Mouse (Mus musculus) lung, embryonic 14.5 days (tissue): Measurements from ENCODE around the gene Timm13. TPM values are rescaled to one million over a fixed set of nuclear protein-coding genes. Genes with fewer than 3 reads are reported as not detected.

Source experiments
- ATAC-seq: fragments of 200-750 bp; cut with Nextera tagmentation; 2 replicates; pipeline ENCODE4 v1.8.0; 2017; ENCODE audit warnings: mild to moderate bottlenecking, moderate TSS enrichment, moderate library complexity; ENCODE audit not compliant: insufficient read depth
- DNase-seq: peaks from one replicate; pipeline ENCODE4 v3.0.0-alpha.2; 2015
- H3K27ac ChIP-seq: fragments of 300-500 bp; sonication (generic); 2 replicates; pipeline ENCODE4 v1.5.1; 2014; ENCODE audit warnings: low read depth, mild to moderate bottlenecking, moderate library complexity
- H3K27me3 ChIP-seq: fragments of 300-500 bp; sonication (generic); 2 replicates; pipeline ENCODE4 v1.6.1; 2014; ENCODE audit warnings: low read length, control low read depth; ENCODE audit not compliant: insufficient read depth
- H3K36me3 ChIP-seq: fragments of 300-500 bp; sonication (generic); 2 replicates; pipeline ENCODE4 v1.6.1; 2014; ENCODE audit warnings: control low read depth; ENCODE audit not compliant: insufficient read depth
- H3K4me1 ChIP-seq: fragments of 300-500 bp; sonication (generic); 2 replicates; pipeline ENCODE4 v1.6.1; 2014; ENCODE audit warnings: antibody characterized with exemption, control low read depth; ENCODE audit not compliant: insufficient read depth
- H3K4me2 ChIP-seq: fragments of 300-500 bp; sonication (generic); 2 replicates; pipeline ENCODE4 v1.6.1; 2014; ENCODE audit warnings: mild to moderate bottlenecking
- H3K4me3 ChIP-seq: fragments of 300-500 bp; sonication (generic); 2 replicates; pipeline ENCODE4 v1.5.1; 2014; ENCODE audit warnings: low read depth, low read length
- H3K9ac ChIP-seq: fragments of 300-500 bp; sonication (generic); 2 replicates; pipeline ENCODE4 v1.6.1; 2014
- H3K9me3 ChIP-seq: fragments of 300-500 bp; sonication (generic); 2 replicates; pipeline ENCODE4 v1.6.1; 2016; ENCODE audit warnings: low read depth, low read length, control low read depth
- CTCF ChIP-seq: IDR thresholded peaks from 2 replicates; pipeline ENCODE4 v1.5.1; 2016; ENCODE audit warnings: antibody characterized with exemption, low read depth
- WGBS: fragments of 180-500 bp; shearing (Covaris S2); extraction: QIAGEN DNeasy Blood & Tissue Kit; methylation state at CpG from one replicate; pipeline ENCODE4 v1.1.7; 2014; 5-methylcytosine and 5-hydroxymethylcytosine counted together
- polyA plus RNA-seq: library from polyadenylated mRNA; unstranded; fragments of >200 nt; fragmentation: Nextera tagmentation; extraction: Ambion mirVana; gene quantifications from 2 replicates; pipeline ENCODE4 v1.2.1, GENCODE M21; 2014

Timm13 gene
- polyA plus RNA-seq, 1 experiment from 2014 or later = 321 TPM

DNA sequence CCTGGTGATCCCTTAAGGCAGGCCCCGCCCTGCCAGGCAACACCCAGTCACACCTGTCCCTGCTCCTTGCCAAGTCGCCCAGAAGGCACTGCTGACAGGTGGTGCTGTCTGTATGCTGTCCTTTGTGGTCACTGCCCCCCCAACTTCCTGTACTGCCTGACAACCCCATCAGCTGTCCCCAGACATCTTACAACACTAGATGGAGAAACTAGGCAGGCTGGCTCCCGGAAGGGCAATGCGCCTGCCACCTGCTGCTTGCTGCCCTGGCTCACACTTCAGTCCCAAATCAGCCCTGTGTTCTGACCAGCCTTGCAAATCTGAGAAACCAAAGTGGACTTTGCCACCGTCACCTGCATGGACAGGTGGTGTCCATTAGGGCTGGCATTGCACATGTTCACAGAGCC, 13.5 kb upstream of the Timm13 start:
- no peak overlapping the region for H3K9ac ChIP-seq
- H3K9me3 ChIP-seq = no peaks in the 10 kb centered on the region
- no peak overlapping the region for H3K27ac ChIP-seq
- 82% methylated on average over 5 of the region's 5 CpGs for WGBS
- no peak overlapping the region for H3K4me2 ChIP-seq
- peaks cover 53% of the 10 kb centered on the region for H3K36me3 ChIP-seq
- no peak for TF ChIP-seq CTCF
- no peak overlapping the region for H3K4me3 ChIP-seq
- H3K27me3 ChIP-seq = no peaks in the 10 kb centered on the region
- DNase-seq = no peak
- no peaks in the 10 kb centered on the region for H3K4me1 ChIP-seq
- no peak for ATAC-seq

DNA sequence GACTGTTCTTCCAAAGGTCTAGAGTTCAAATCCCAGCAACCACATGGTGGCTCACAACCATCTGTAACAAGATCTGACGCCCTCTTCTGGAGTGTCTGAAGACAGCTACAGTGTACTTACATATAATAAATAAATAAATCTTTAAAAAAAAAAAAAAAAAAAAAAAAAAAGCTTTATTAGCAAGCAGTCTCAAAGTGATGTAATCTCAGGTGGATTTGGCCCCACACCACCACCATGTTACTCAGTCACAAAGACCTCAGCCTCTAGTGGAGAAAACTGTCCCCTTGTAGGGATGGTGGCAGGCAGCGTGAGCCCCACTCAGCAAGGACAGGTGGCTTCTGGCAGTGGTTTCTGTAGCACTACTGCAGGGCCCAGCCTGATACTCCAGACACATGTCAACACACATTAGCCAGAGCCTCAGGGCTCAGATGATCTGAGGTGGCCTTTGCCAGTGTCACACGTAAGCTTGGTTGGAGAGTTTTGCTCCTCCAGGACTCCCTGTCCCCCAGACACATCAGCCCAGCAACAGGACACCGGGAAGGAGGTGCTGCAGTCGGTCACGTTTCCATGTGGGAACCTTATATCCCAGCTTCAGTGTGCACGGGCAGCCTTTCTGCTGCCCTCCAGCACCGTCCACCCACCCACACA, 12.7 kb upstream of the Timm13 start:
- Histone ChIP-seq H3K9ac (no peak overlapping the region), H3K27ac (no peak overlapping the region), H3K4me1 (no peaks in the 10 kb centered on the region), H3K27me3 (no peaks in the 10 kb centered on the region), H3K4me2 (no peak overlapping the region), H3K36me3 (peaks cover 61% of the 10 kb centered on the region), H3K9me3 (no peaks in the 10 kb centered on the region), H3K4me3 (no peak overlapping the region)
- DNase-seq (no peak), ATAC-seq (no peak)
- WGBS = 86% methylated on average over 7 of the region's 8 CpGs
- TF ChIP-seq CTCF = no peak

DNA sequence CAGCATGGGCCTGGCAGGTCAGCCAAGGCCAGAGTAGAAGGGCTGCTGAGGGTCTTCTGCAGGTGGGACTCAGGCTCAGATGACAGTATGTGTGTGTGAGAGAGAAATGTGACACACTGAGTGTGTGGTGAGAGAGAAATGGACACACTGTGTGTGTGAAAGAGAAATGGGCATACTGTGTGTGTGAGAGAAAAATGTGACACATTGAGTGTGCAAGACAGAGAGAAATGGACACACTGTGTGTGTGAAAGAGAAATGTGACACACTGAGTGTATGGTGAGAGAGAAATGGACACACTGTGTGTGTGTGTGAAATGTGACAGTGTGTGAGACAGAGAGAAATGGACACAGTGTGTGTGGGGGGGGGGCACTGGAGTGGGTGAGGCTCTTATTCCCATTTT, 11.1 kb upstream of the Timm13 start:
- no peak overlapping the region for H3K9ac ChIP-seq

DNA sequence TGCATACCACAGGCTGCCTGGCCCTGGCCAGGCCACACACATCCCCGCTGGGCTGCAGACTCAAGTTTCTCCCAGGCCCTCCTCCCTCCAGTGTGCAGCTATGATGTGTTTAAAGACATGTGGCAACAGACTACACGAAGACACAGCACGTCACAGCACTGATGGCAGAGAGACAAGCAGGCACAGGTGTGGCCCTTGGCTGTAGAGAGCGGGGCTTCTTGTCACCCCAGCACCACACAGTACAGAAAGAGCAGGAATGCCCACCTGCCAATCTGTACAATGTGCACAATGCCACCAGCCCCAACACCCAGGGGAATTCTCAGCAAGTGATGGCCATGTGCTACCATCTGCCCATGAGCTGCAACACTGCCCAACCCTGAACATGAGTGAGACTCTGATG, 10.6 kb upstream of the Timm13 start:
- Histone ChIP-seq H3K9me3 (no peaks in the 10 kb centered on the region), H3K4me3 (no peak overlapping the region)
- TF ChIP-seq CTCF = no peak

More for the DNA sequence above, 11.1 kb upstream of the Timm13 start:
- Histone ChIP-seq H3K27me3 (no peaks in the 10 kb centered on the region), H3K36me3 (peaks cover 76% of the 10 kb centered on the region), H3K9me3 (no peaks in the 10 kb centered on the region), H3K4me2 (no peak overlapping the region), H3K27ac (no peak overlapping the region), H3K4me3 (no peak overlapping the region), H3K4me1 (no peaks in the 10 kb centered on the region)
- no peak for TF ChIP-seq CTCF
- ATAC-seq (no peak), DNase-seq (no peak)

DNA sequence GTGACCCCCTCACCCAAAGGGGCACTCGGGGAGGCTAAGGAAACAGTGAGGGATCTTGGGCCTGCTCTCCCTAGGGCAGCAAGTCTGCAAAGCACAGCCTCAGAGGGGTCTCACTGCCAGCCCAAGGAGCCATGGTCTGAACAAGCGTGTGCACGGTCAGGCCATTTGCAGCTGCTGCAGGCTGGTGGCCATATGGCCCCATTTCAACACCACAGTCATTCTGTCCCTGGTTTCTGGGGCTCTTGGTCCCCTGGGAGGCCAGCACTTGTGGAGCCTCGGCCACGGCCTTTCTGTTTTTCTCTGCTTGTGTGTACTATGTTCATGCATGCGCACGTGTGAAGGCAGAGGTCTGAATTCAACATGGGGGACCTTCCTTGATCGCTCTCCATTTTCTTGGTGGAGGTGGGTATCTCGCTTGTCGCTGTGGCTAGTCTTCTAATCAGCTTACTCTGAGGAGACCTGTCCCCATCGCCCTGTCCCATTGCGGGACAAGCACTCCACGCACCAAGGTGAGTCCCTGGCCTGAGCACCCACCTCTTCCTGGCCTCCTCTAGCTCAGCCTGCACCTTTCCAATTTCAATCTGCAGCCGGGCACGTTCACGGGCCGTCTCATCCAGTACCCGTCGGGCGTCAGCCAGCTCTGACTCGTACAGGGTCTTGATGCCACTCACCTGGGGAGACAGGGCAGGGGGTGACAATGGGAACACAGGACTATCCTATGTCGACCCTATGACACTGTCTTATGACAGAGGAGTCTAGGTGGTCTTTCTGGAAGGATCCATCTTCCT, 8.8 kb upstream of the Timm13 start:
- H3K9ac ChIP-seq = no peak overlapping the region
- no peaks in the 10 kb centered on the region for H3K4me1 ChIP-seq
- H3K27me3 ChIP-seq = no peaks in the 10 kb centered on the region
- WGBS = 91% methylated on average over 22 of the region's 22 CpGs
- no peak overlapping the region for H3K4me3 ChIP-seq
- H3K9me3 ChIP-seq = no peaks in the 10 kb centered on the region
- ATAC-seq (no peak), DNase-seq (no peak)
- no peak overlapping the region for H3K4me2 ChIP-seq
- peaks cover 86% of the 10 kb centered on the region for H3K36me3 ChIP-seq
- H3K27ac ChIP-seq = no peak overlapping the region
- TF ChIP-seq CTCF = no peak

More for the DNA sequence above, 10.6 kb upstream of the Timm13 start:
- Histone ChIP-seq H3K4me2 (no peak overlapping the region), H3K27ac (no peak overlapping the region), H3K27me3 (no peaks in the 10 kb centered on the region), H3K36me3 (peaks cover 77% of the 10 kb centered on the region), H3K9ac (no peak overlapping the region), H3K4me1 (no peaks in the 10 kb centered on the region)
- no peak for DNase-seq
- 87% methylated on average over 4 of the region's 4 CpGs for WGBS
- no peak for ATAC-seq

DNA sequence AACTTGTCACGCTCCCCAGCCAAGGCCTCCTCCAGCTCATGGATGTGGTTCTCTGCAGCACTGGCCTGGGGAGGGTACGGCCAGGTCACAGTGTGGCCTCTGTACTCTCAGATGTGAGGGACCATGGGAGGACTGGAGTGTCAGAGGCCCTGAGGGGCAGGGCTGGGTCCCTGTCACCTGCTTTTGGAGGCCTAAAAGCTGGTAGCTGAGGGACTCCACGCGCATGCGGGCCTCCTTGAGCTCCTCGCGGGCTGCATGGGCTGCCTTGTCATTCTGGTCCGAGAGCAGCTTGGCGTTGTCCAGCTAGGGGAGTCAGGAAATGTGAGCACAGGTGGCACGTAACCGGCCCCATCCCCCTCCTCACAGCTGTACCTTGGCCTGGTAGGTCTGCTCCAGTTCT, 3.9 kb upstream of the Timm13 start:
- ATAC-seq (no peak), DNase-seq (no peak)
- H3K9me3 ChIP-seq = no peaks in the 10 kb centered on the region
- H3K36me3 ChIP-seq = peaks cover 81% of the 10 kb centered on the region
- H3K27me3 ChIP-seq = no peaks in the 10 kb centered on the region
- H3K4me1 ChIP-seq = peaks cover 1% of the 10 kb centered on the region; the same call in 1 of the 2 replicates
- no peak overlapping the region for H3K4me2 ChIP-seq
- WGBS = 89% methylated on average over 11 of the region's 11 CpGs
- H3K9ac ChIP-seq = no peak overlapping the region
- H3K4me3 ChIP-seq = no peak overlapping the region
- H3K27ac ChIP-seq = no peak overlapping the region
- TF ChIP-seq CTCF = no peak

DNA sequence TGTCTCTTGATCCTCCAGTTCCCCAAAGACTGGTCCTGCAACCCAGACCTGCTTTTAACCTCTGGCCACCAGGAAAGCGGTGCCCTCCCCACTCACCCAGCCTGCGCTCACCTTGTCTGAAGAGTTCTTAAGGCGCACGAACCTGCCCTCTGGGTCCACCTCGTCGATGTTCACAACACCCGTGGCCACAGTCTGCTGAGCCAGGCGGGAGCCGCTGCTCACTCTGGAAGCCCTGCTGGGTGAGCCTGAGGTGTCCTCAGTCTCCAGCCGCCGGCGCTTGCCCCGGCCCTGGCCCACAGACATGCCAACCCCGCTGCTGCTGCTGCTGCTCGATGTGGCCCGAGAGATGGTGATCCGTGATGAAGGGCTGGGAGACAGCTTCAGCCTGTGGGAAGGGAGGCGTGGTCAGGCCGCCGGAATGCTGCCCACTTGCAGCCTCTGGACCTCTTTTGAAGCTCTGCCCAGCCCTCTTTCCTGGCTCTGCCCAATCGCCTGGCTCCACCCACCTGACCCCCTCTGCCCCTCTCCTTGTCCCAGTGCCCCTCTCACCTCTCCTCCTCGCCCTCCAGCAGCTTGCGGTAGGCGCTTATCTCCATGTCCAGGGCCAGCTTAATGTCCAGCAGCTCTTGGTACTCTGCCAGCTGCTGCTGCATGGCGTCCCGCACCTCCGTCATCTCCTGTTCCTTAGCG, 3.4 kb upstream of the Timm13 start:
- Histone ChIP-seq H3K9me3 (no peaks in the 10 kb centered on the region), H3K4me2 (no peak overlapping the region), H3K36me3 (peaks cover 75% of the 10 kb centered on the region), H3K27ac (no peak overlapping the region), H3K4me1 (peaks cover 3% of the 10 kb centered on the region; the same call in 1 of the 2 replicates), H3K4me3 (no peak overlapping the region), H3K27me3 (no peaks in the 10 kb centered on the region), H3K9ac (no peak overlapping the region)
- WGBS = 77% methylated on average over 28 of the region's 28 CpGs
- ATAC-seq = no peak
- no peak for TF ChIP-seq CTCF
- no peak for DNase-seq
